Mouse (Mus musculus): ENCODE results near the gene Rara.

DNA sequence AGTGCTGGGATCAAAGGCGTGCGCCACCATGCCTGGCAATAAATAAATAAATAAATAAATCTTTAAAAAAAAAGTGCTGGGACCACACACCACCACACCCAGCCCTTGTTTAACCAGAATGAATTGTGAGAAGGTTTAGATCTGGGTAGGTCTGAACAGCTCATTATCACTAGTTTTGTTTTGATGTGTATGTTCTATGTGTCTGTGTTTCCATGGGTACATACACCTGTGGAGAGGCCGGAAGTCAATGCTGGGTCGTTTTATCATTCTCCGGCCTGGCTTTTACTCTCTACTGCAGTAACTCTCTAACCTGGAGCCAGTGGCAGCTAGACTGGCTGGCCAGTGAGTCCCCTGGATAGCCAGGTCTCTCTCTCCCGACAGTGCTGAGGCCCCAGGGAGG, 63.2 kb downstream of the Rara start:
- TF ChIP-seq GABPA (IDR thresholded peaks at IDR 0.05; ENCODE audit: low read depth, low read length) (no peak), CTCF (IDR thresholded peaks at IDR 0.05 in 2 of 3, conservative IDR thresholded peaks at IDR 0.05 in 1 of 3; ENCODE audit: control insufficient read depth in 1 of 3, insufficient read depth in 1 of 3, low read depth in 2 of 3, low read length in 3 of 3, poor library complexity in 1 of 3, severe bottlenecking in 1 of 3) (no peak), HCFC1 (IDR thresholded peaks at IDR 0.05; ENCODE audit: low read depth, low read length) (no peak), RCOR1 (IDR thresholded peaks at IDR 0.05; ENCODE audit: low read depth, low read length) (no peak)
